Mouse (Mus musculus) ES-E14 (cell line): ENCODE measurements around the gene Cyth1. TPM values are rescaled to one million over a fixed set of nuclear protein-coding genes. Genes with fewer than 3 reads are reported as not detected.

ENCODE experiments used
- DNase-seq: peaks from one replicate; pipeline ENCODE4 v3.0.0-alpha.2; 2013; ENCODE audit warnings: low read depth, low spot score
- H3K27ac ChIP-seq: 2 replicates; pipeline ENCODE4 v1.5.1; 2012; ENCODE audit warnings: low read depth, mild to moderate bottlenecking, low read length, moderate library complexity, mixed read lengths; ENCODE audit not compliant: poor library complexity, insufficient read depth, severe bottlenecking
- H3K36me3 ChIP-seq: 2 replicates; pipeline ENCODE4 v1.6.1; 2012; ENCODE audit warnings: mild to moderate bottlenecking, low read length, moderate library complexity, mixed read lengths; ENCODE audit not compliant: control insufficient read depth, poor library complexity, insufficient read depth, severe bottlenecking
- H3K4me1 ChIP-seq, 2 experiments: fragments of 150-350 bp in 1 of 2; sonication (generic) in 1 of 2; 2 replicates each; pipeline ENCODE4 v1.6.1; 2012; ENCODE audit warnings: low read length in 2 of 2, mild to moderate bottlenecking in 1 of 2, mixed read lengths in 1 of 2; ENCODE audit not compliant: control insufficient read depth in 2 of 2, insufficient read depth in 2 of 2, poor library complexity in 1 of 2
- H3K4me3 ChIP-seq, 2 experiments: fragments of 150-350 bp in 1 of 2; sonication (generic) in 1 of 2; 2 replicates each; pipeline ENCODE4 v1.5.1; 2012; ENCODE audit warnings: low read length in 2 of 2, low read depth in 1 of 2, mild to moderate bottlenecking in 1 of 2, mixed read lengths in 1 of 2; ENCODE audit not compliant: insufficient read depth in 1 of 2, poor library complexity in 1 of 2, severe bottlenecking in 1 of 2
- H3K9ac ChIP-seq: 2 replicates; pipeline ENCODE4 v1.6.1; 2012; ENCODE audit warnings: low read depth, mild to moderate bottlenecking, low read length, mixed read lengths; ENCODE audit not compliant: poor library complexity, insufficient read depth, severe bottlenecking
- H3K9me3 ChIP-seq: fragments of 150-350 bp; sonication (generic); 2 replicates; pipeline ENCODE4 v1.6.1; 2012; ENCODE audit warnings: low read depth, mild to moderate bottlenecking, low read length; ENCODE audit not compliant: control insufficient read depth, insufficient read depth
- CHD2 ChIP-seq: IDR thresholded peaks from 2 replicates; pipeline ENCODE4 v1.6.1; 2014; ENCODE audit warnings: mild to moderate bottlenecking, low read depth, low read length, inconsistent platforms
- HCFC1 ChIP-seq: IDR thresholded peaks from 2 replicates; pipeline ENCODE4 v1.6.1; 2012; ENCODE audit warnings: low read length, inconsistent platforms, borderline replicate concordance; ENCODE audit not compliant: insufficient read depth
- MAFK ChIP-seq: IDR thresholded peaks from 2 replicates; pipeline ENCODE4 v1.6.1; 2014; ENCODE audit warnings: mild to moderate bottlenecking, low read depth, low read length, inconsistent platforms; ENCODE audit not compliant: insufficient read depth
- ZC3H11A ChIP-seq: IDR thresholded peaks from 2 replicates; pipeline ENCODE4 v1.6.1; 2012; ENCODE audit warnings: low read depth, mild to moderate bottlenecking, inconsistent platforms, low read length, borderline replicate concordance
- ZNF384 ChIP-seq: IDR thresholded peaks from 2 replicates; pipeline ENCODE4 v1.6.1; 2012; ENCODE audit warnings: low read depth, low read length, inconsistent platforms
- in situ Hi-C, 2 experiments: fragments of 600-800 bp; cut with MboI; formaldehyde crosslinking; loops; one replicate each; pipeline ENCODE4 v1.15.1; 2025; ENCODE audit warnings: low sequenced_read_pairs in 2 of 2, inconsistent platforms in 1 of 2; ENCODE audit not compliant: unreplicated experiment in 2 of 2
- total RNA-seq: library from RNA; depleted of rRNA; stranded (reverse); fragments of 300-350 nt; gene quantifications from 2 replicates; pipeline ENCODE4 v1.2.3, GENCODE M21; 2012

Gene Cyth1
- total RNA-seq, 1 experiment = 6.3 TPM

- no peak for DNase-seq
- TF ChIP-seq ZC3H11A (no peak), HCFC1 (no peak), MAFK (no peak), ZNF384 (no peak), CHD2 (no peak)
- H3K9me3 ChIP-seq = no peaks in the 10 kb centered on the region
- no peak overlapping the region for H3K4me3 ChIP-seq
- peaks cover 0 to 6% of the 10 kb centered on the region in 2 experiments; a peak in 1 of 4 replicates for H3K4me1 ChIP-seq
- no peaks in the 10 kb centered on the region for H3K36me3 ChIP-seq
- H3K9ac ChIP-seq = no peak overlapping the region
- in situ Hi-C loops = no loop called here
- no peak overlapping the region for H3K27ac ChIP-seq
Measured at GRCm38 (mm10) chr11:118114581-118115110, 133.7 kb downstream of the Cyth1 start.

DNA sequence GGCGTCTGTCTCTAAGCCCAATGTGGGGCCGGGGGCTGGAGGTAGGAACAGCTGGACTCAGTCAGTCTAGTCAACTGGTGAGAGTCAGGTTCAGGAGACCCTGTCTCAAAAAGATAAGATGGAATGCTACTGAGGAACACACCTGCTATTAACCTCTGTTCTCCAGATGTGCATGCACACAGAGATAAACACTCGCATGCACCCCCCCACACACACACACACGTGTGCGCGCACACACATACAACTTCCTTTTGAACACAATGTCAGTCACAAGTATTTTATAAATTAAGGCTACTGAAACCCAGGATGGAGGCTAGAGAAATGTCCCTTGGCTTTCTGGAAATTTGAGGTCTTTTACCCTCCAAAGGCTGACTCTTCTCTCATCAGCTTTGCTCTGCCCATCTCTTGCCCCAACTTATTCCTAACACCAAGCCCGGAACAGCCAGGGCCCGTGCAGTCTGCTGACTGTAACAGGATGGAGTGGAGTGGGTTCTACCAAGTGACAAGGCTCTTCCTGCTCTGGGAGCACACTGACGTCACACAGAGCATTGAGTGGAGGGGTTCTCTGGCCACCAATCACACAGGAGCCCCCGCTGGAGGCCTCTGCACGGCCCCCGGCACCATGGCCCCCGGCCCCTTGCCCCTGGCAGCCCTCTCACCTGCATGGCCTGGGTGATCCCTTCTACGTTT is 134.7 kb downstream of the Cyth1 start:
- TF ChIP-seq ZC3H11A (no peak), HCFC1 (no peak), ZNF384 (no peak), CHD2 (no peak), MAFK (no peak)
- in situ Hi-C loops = no loop called here
- no peak for DNase-seq
- H3K9ac ChIP-seq = no peak overlapping the region
- H3K27ac ChIP-seq = no peak overlapping the region
- no peaks in the 10 kb centered on the region for H3K36me3 ChIP-seq
- H3K4me1 ChIP-seq = peaks cover 0 to 6% of the 10 kb centered on the region in 2 experiments; a peak in 1 of 4 replicates
- H3K9me3 ChIP-seq = no peaks in the 10 kb centered on the region
- no peak overlapping the region for H3K4me3 ChIP-seq

GRCm38 (mm10) chr11:118104001-118104400 is 144.4 kb downstream of the Cyth1 start:
- DNase-seq = peak; percentile 72
- in situ Hi-C loops = no loop called here
- no peak overlapping the region for H3K4me3 ChIP-seq
- 0 out of 2 replicates have a peak, but pooled peaks have one; percentile 48 for TF ChIP-seq HCFC1
- TF ChIP-seq CHD2 = no peak
- no peaks in the 10 kb centered on the region for H3K9me3 ChIP-seq
- no peaks in the 10 kb centered on the region for H3K4me1 ChIP-seq
- no peak overlapping the region for H3K9ac ChIP-seq
- no peaks in the 10 kb centered on the region for H3K36me3 ChIP-seq
- H3K27ac ChIP-seq = no peak overlapping the region

- DNase-seq = no peak
- Histone ChIP-seq H3K27ac (no peak overlapping the region), H3K36me3 (no peaks in the 10 kb centered on the region), H3K4me1 (peaks cover 0 to 2% of the 10 kb centered on the region in 2 experiments; a peak in 1 of 4 replicates), H3K9me3 (no peaks in the 10 kb centered on the region), H3K9ac (no peak overlapping the region), H3K4me3 (no peak overlapping the region)
- no peak for TF ChIP-seq CHD2
- TF ChIP-seq ZNF384 = no peak
- no peak for TF ChIP-seq ZC3H11A
- TF ChIP-seq MAFK = no peak
- no peak for TF ChIP-seq HCFC1
- in situ Hi-C loops = no loop called here
Measured at GRCm38 (mm10) chr11:118103383-118103782, 145.0 kb downstream of the Cyth1 start.
